18 mouse cellular contexts compared by ENCODE assay signal in genomic region chr8:44576314-44576858, GRCm38 (mm10).
DNase-seq lines count a peak whose midpoint lies in the region; ATAC-seq lines count a peak whose summit lies in the region.
"Had no signal": no experiment of that assay in that cellular context is flagged by ENCODE, and none has a peak within 500 bp of the region (broad histone marks: within the 10 kb centered on the region; RNA-seq: fewer than 3 reads in every experiment).

No protein-coding gene starts in this region.

- H3K27me3 ChIP-seq in midbrain, embryonic 11.5 days (ENCODE audit: control insufficient read depth, insufficient read depth, low read length): no peaks in the 10 kb centered on the region
- H3K27me3 ChIP-seq in midbrain, embryonic 10.5 days (ENCODE audit: low read depth, poor library complexity, severe bottlenecking): no peaks in the 10 kb centered on the region
- H3K27me3 ChIP-seq in forebrain, embryonic 14.5 days (replicated peaks; ENCODE audit: control insufficient read depth, insufficient read depth, low read length): no peaks in the 10 kb centered on the region
- no peaks in the 10 kb centered on the region for H3K27me3 ChIP-seq in hindbrain, embryonic 12.5 days
- H3K27me3 ChIP-seq in midbrain, embryonic 15.5 days (replicated peaks): no peaks in the 10 kb centered on the region
- H3K27me3 ChIP-seq: embryonic facial prominence, embryonic 12.5 days; heart, embryonic 13.5 days; limb, embryonic 13.5 days had no signal

- no peaks in the 10 kb centered on the region for H3K4me1 ChIP-seq in midbrain, embryonic 11.5 days (ENCODE audit: control insufficient read depth, insufficient read depth, low read length)
- H3K4me1 ChIP-seq in midbrain, embryonic 10.5 days: 0 out of 2 replicates have a peak, but pooled peaks cover 3% of the 10 kb centered on the region
- H3K4me1 ChIP-seq in forebrain, embryonic 14.5 days (ENCODE audit: control insufficient read depth, insufficient read depth, low read length): no peaks in the 10 kb centered on the region
- H3K4me1 ChIP-seq in hindbrain, embryonic 12.5 days: peaks cover 5% of the 10 kb centered on the region; the same call in 1 of the 2 replicates
- H3K4me1 ChIP-seq in midbrain, embryonic 15.5 days: no peaks in the 10 kb centered on the region
- H3K4me1 ChIP-seq: embryonic facial prominence, embryonic 12.5 days; heart, embryonic 13.5 days; limb, embryonic 13.5 days had no signal

- peak; percentile 50; the same call in 1 of the 2 replicates for ATAC-seq in midbrain, embryonic 11.5 days (ENCODE audit: low FRiP score)
- ATAC-seq in forebrain, embryonic 14.5 days: no peak
- peak; percentile 79 for ATAC-seq in hindbrain, embryonic 12.5 days (ENCODE audit: low FRiP score)
- 0 out of 2 replicates have a peak, but pooled peaks have one; percentile 33 for ATAC-seq in midbrain, embryonic 15.5 days (replicated peaks)

- WGBS in midbrain, embryonic 11.5 days: 65% methylated on average over 5 of the region's 5 CpGs
- 79% methylated on average over 5 of the region's 5 CpGs for WGBS in midbrain, embryonic 10.5 days
- 55% methylated on average over 5 of the region's 5 CpGs for WGBS in forebrain, embryonic 14.5 days
- 45% methylated on average over 5 of the region's 5 CpGs for WGBS in hindbrain, embryonic 12.5 days
- 58% methylated on average over 5 of the region's 5 CpGs for WGBS in midbrain, embryonic 15.5 days

- peak; percentile 60 for DNase-seq in midbrain, embryonic 11.5 days (ENCODE audit: low spot score, missing footprints)
- DNase-seq in midbrain, embryonic 10.5 days (ENCODE audit: low spot score): no peak
- peak; percentile 19 for DNase-seq in forebrain, embryonic 14.5 days (ENCODE audit: low spot score)
- no peak for DNase-seq in adrenal gland, postnatal 36 days
- no peak for DNase-seq in urinary bladder, adult 18-20 months (ENCODE audit: low spot score in 2 of 2)
- DNase-seq: cerebellum, postnatal 25 days; heart, adult 11 months; heart, postnatal 4 days; kidney, adult 18-20 months; kidney, postnatal 14 days; right cerebral cortex, postnatal 25 days had no signal

- H3K4me3 ChIP-seq in midbrain, embryonic 11.5 days (ENCODE audit: low read depth, low read length): no peak overlapping the region
- no peak overlapping the region for H3K4me3 ChIP-seq in midbrain, embryonic 10.5 days
- H3K4me3 ChIP-seq in forebrain, embryonic 14.5 days (ENCODE audit: low read depth, low read length): no peak overlapping the region
- H3K4me3 ChIP-seq in hindbrain, embryonic 12.5 days: no peak overlapping the region
- H3K4me3 ChIP-seq in midbrain, embryonic 15.5 days: no peak overlapping the region
- H3K4me3 ChIP-seq: embryonic facial prominence, embryonic 12.5 days; heart, embryonic 13.5 days; limb, embryonic 13.5 days had no signal

- no peak overlapping the region for H3K9ac ChIP-seq in midbrain, embryonic 11.5 days (ENCODE audit: low read length)
- no peak overlapping the region for H3K9ac ChIP-seq in forebrain, embryonic 14.5 days (ENCODE audit: low read length)
- H3K9ac ChIP-seq in hindbrain, embryonic 12.5 days: no peak overlapping the region
- no peak overlapping the region for H3K9ac ChIP-seq in midbrain, embryonic 15.5 days
- H3K9ac ChIP-seq: embryonic facial prominence, embryonic 12.5 days; heart, embryonic 13.5 days; limb, embryonic 13.5 days; liver, embryonic 14.5 days had no signal

- no peak overlapping the region for H3K27ac ChIP-seq in midbrain, embryonic 11.5 days (ENCODE audit: low read depth, low read length)
- no peak overlapping the region for H3K27ac ChIP-seq in midbrain, embryonic 10.5 days (replicated peaks)
- H3K27ac ChIP-seq in forebrain, embryonic 14.5 days (ENCODE audit: low read depth, low read length): no peak overlapping the region
- no peak overlapping the region for H3K27ac ChIP-seq in hindbrain, embryonic 12.5 days
- no peak overlapping the region for H3K27ac ChIP-seq in midbrain, embryonic 15.5 days
- H3K27ac ChIP-seq: embryonic facial prominence, embryonic 12.5 days; heart, embryonic 13.5 days; limb, embryonic 13.5 days; liver, embryonic 14.5 days; stomach, postnatal 0 days had no signal

- H3K4me2 ChIP-seq in midbrain, embryonic 11.5 days: no peak overlapping the region
- H3K4me2 ChIP-seq in forebrain, embryonic 14.5 days (ENCODE audit: low read length): no peak overlapping the region
- H3K4me2 ChIP-seq in hindbrain, embryonic 12.5 days (replicated peaks): no peak overlapping the region
- no peak overlapping the region for H3K4me2 ChIP-seq in midbrain, embryonic 15.5 days
- H3K4me2 ChIP-seq: embryonic facial prominence, embryonic 12.5 days; heart, embryonic 13.5 days; limb, embryonic 13.5 days had no signal

- no peaks in the 10 kb centered on the region for H3K36me3 ChIP-seq in midbrain, embryonic 11.5 days (ENCODE audit: control insufficient read depth, insufficient read depth, low read length)
- H3K36me3 ChIP-seq in midbrain, embryonic 10.5 days: no peaks in the 10 kb centered on the region
- no peaks in the 10 kb centered on the region for H3K36me3 ChIP-seq in forebrain, embryonic 14.5 days (ENCODE audit: control insufficient read depth, insufficient read depth, low read length)
- H3K36me3 ChIP-seq in hindbrain, embryonic 12.5 days: no peaks in the 10 kb centered on the region
- H3K36me3 ChIP-seq in midbrain, embryonic 15.5 days (replicated peaks): no peaks in the 10 kb centered on the region
- H3K36me3 ChIP-seq: embryonic facial prominence, embryonic 12.5 days; heart, embryonic 13.5 days; limb, embryonic 13.5 days had no signal

- H3K9me3 ChIP-seq in midbrain, embryonic 11.5 days (ENCODE audit: control insufficient read depth, low read length): no peaks in the 10 kb centered on the region
- H3K9me3 ChIP-seq in midbrain, embryonic 10.5 days (replicated peaks): no peaks in the 10 kb centered on the region
- H3K9me3 ChIP-seq in forebrain, embryonic 14.5 days (replicated peaks; ENCODE audit: control insufficient read depth, low read length): no peaks in the 10 kb centered on the region
- H3K9me3 ChIP-seq in hindbrain, embryonic 12.5 days (replicated peaks): no peaks in the 10 kb centered on the region
- H3K9me3 ChIP-seq in midbrain, embryonic 15.5 days: no peaks in the 10 kb centered on the region
- H3K9me3 ChIP-seq: embryonic facial prominence, embryonic 12.5 days; heart, embryonic 13.5 days; limb, embryonic 13.5 days had no signal

Comparison
In these comparisons a context has a peak if more than half of its experiments do, and no peak if none do; other contexts are left out.
1. DNase-seq: peak in midbrain, embryonic 11.5 days (single experiment) and forebrain, embryonic 14.5 days (single experiment); none in midbrain, embryonic 10.5 days (single experiment), adrenal gland, postnatal 36 days (0 of 2) and urinary bladder, adult 18-20 months (0 of 2).